Mouse (Mus musculus): ENCODE data around the gene Utrn. TPM values are rescaled to one million over a fixed set of nuclear protein-coding genes. Genes with fewer than 3 reads are reported as not detected.
A peak's percentile ranks its signal among the peaks of the same experiment; 100 is the strongest.

The Utrn gene
- polyA plus RNA-seq, 1 experiment from 2014 or later = 16.0 TPM

GRCm38 (mm10) chr10:12588051-12588450 lies 281.1 kb downstream of the Utrn start:
- Histone ChIP-seq H3K9ac (replicated peaks; ENCODE audit: low read depth, low read length) (no peak overlapping the region), H3K4me1 (ENCODE audit: control insufficient read depth, insufficient read depth, low read length) (no peaks in the 10 kb centered on the region), H3K4me3 (ENCODE audit: low read depth, low read length) (no peak overlapping the region), H3K36me3 (ENCODE audit: control insufficient read depth, insufficient read depth, low read length) (no peaks in the 10 kb centered on the region), H3K9me3 (ENCODE audit: control insufficient read depth, low read length) (no peaks in the 10 kb centered on the region), H3K27ac (ENCODE audit: low read depth, low read length) (no peak overlapping the region), H3K4me2 (ENCODE audit: low read depth, low read length) (no peak overlapping the region), H3K27me3 (ENCODE audit: control insufficient read depth, insufficient read depth, low read length) (no peaks in the 10 kb centered on the region)
- no peak for ATAC-seq (ENCODE audit: low read depth)
- WGBS = 73% methylated on average over 7 of the region's 7 CpGs

DNA sequence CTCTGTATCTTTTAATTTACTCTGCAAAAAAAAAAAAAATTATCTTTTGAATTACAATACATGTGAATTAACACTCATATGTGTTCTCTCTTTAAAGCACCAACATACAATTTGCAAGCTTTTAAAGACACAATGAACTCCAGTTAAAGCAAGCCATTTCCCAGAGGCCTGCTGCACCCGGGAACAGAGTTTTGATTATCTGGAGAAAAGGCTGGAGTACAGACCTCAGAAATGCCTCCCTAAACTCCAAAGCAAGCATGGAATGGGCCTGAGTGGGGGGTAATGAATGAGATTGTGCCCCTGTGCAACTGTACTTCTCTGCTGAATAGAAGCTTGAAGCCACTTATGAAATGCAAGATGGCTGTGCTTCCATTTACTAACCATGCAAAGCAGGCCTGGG lies 281.8 kb downstream of the Utrn start:
- Histone ChIP-seq H3K9me3 (ENCODE audit: control insufficient read depth, low read length) (no peaks in the 10 kb centered on the region), H3K9ac (replicated peaks; ENCODE audit: low read depth, low read length) (no peak overlapping the region), H3K4me3 (ENCODE audit: low read depth, low read length) (no peak overlapping the region), H3K27me3 (ENCODE audit: control insufficient read depth, insufficient read depth, low read length) (no peaks in the 10 kb centered on the region), H3K4me1 (ENCODE audit: control insufficient read depth, insufficient read depth, low read length) (no peaks in the 10 kb centered on the region), H3K27ac (ENCODE audit: low read depth, low read length) (no peak overlapping the region), H3K4me2 (ENCODE audit: low read depth, low read length) (no peak overlapping the region), H3K36me3 (ENCODE audit: control insufficient read depth, insufficient read depth, low read length) (no peaks in the 10 kb centered on the region)
- 33% methylated on average over 1 of the region's 1 CpGs for WGBS
- no peak for ATAC-seq (ENCODE audit: low read depth)

DNA sequence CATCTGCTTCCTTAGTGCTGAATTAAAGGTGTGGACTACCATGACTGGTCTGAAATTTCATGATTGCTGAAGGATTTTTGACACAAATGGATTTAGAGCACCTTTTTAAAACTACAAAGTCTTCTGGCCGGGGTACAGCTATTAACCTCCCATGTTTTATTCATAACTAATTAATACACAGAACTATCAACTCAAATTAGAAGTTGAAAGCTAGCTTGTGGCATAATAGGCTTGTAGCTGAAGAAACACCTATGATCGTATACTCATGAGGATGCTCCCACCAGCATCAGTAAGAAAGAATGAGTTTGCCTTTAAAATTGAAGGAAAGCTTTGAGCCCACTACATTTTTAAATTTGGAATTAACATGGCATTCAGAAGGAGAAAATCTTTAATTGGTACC lies 282.3 kb downstream of the Utrn start:
- H3K27me3 ChIP-seq (ENCODE audit: control insufficient read depth, insufficient read depth, low read length) = no peaks in the 10 kb centered on the region
- no peaks in the 10 kb centered on the region for H3K36me3 ChIP-seq (ENCODE audit: control insufficient read depth, insufficient read depth, low read length)
- no peaks in the 10 kb centered on the region for H3K4me1 ChIP-seq (ENCODE audit: control insufficient read depth, insufficient read depth, low read length)
- WGBS = 71% methylated on average over 2 of the region's 2 CpGs
- H3K4me2 ChIP-seq (ENCODE audit: low read depth, low read length) = no peak overlapping the region
- ATAC-seq (ENCODE audit: low read depth) = no peak
- H3K9me3 ChIP-seq (ENCODE audit: control insufficient read depth, low read length) = no peaks in the 10 kb centered on the region
- H3K9ac ChIP-seq (replicated peaks; ENCODE audit: low read depth, low read length) = no peak overlapping the region
- no peak overlapping the region for H3K27ac ChIP-seq (ENCODE audit: low read depth, low read length)
- no peak overlapping the region for H3K4me3 ChIP-seq (ENCODE audit: low read depth, low read length)

- no peaks in the 10 kb centered on the region for H3K27me3 ChIP-seq (ENCODE audit: control insufficient read depth, insufficient read depth, low read length)
- 92% methylated on average over 1 of the region's 1 CpGs for WGBS
- H3K4me1 ChIP-seq (ENCODE audit: control insufficient read depth, insufficient read depth, low read length) = no peaks in the 10 kb centered on the region
- no peaks in the 10 kb centered on the region for H3K9me3 ChIP-seq (ENCODE audit: control insufficient read depth, low read length)
- no peak overlapping the region for H3K4me2 ChIP-seq (ENCODE audit: low read depth, low read length)
- no peak for ATAC-seq (ENCODE audit: low read depth)
- H3K27ac ChIP-seq (ENCODE audit: low read depth, low read length) = no peak overlapping the region
- no peak overlapping the region for H3K4me3 ChIP-seq (ENCODE audit: low read depth, low read length)
- no peaks in the 10 kb centered on the region for H3K36me3 ChIP-seq (ENCODE audit: control insufficient read depth, insufficient read depth, low read length)
- H3K9ac ChIP-seq (replicated peaks; ENCODE audit: low read depth, low read length) = no peak overlapping the region
Measured at GRCm38 (mm10) chr10:12586200-12586599, 283.0 kb downstream of the Utrn start.

DNA sequence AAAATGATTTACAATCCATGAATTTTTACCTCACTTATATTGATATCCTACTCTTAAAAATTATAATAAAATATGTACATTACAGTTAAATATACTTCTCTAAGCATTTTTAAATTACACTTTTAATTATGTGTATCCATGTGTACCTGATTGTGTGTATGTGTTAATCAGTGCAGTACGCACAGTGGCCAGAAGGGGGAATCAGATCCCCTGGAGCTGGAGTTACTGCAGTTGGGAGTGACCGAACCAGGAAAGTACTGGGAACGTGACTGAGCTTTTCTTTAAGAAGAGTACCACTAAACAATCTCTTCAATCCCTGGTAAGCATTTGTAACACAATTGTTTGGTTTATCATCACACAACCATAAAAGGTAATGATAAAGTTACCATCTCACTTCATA lies 285.7 kb downstream of the Utrn start:
- no peak for ATAC-seq (ENCODE audit: low read depth)
- Histone ChIP-seq H3K9ac (replicated peaks; ENCODE audit: low read depth, low read length) (no peak overlapping the region), H3K36me3 (ENCODE audit: control insufficient read depth, insufficient read depth, low read length) (no peaks in the 10 kb centered on the region), H3K4me1 (ENCODE audit: control insufficient read depth, insufficient read depth, low read length) (no peaks in the 10 kb centered on the region), H3K4me3 (ENCODE audit: low read depth, low read length) (no peak overlapping the region), H3K4me2 (ENCODE audit: low read depth, low read length) (no peak overlapping the region), H3K27me3 (ENCODE audit: control insufficient read depth, insufficient read depth, low read length) (no peaks in the 10 kb centered on the region), H3K9me3 (ENCODE audit: control insufficient read depth, low read length) (no peaks in the 10 kb centered on the region), H3K27ac (ENCODE audit: low read depth, low read length) (no peak overlapping the region)
- WGBS = 97% methylated on average over 3 of the region's 3 CpGs

DNA sequence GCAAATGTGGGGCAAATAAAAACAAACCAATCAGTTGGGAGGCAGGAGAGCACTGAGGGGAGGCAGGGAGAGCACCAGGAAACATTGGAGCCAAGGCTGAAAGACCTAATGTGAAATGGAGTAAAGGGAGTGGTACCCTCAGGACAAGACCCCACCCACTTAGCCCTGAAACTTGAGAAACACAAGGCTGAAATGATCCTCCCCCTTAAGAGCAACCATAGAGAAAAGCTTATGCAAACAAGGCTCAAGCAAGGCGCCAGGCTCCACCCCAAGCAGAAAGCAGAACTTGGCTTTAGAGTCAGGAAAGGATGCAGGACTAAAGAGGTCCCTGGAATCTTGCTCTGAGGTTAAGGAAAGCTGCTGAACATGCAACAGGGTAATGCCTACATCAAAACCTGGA lies 290.1 kb downstream of the Utrn start:
- no peak overlapping the region for H3K4me3 ChIP-seq (ENCODE audit: low read depth, low read length)
- ATAC-seq (ENCODE audit: low read depth) = no peak
- no peaks in the 10 kb centered on the region for H3K9me3 ChIP-seq (ENCODE audit: control insufficient read depth, low read length)
- H3K27ac ChIP-seq (ENCODE audit: low read depth, low read length) = no peak overlapping the region
- no peak overlapping the region for H3K9ac ChIP-seq (replicated peaks; ENCODE audit: low read depth, low read length)
- WGBS = 14% methylated on average over 1 of the region's 1 CpGs
- 0 out of 2 replicates have a peak, but pooled peaks cover 2% of the 10 kb centered on the region for H3K4me1 ChIP-seq (ENCODE audit: control insufficient read depth, insufficient read depth, low read length)
- no peaks in the 10 kb centered on the region for H3K27me3 ChIP-seq (ENCODE audit: control insufficient read depth, insufficient read depth, low read length)
- no peaks in the 10 kb centered on the region for H3K36me3 ChIP-seq (ENCODE audit: control insufficient read depth, insufficient read depth, low read length)
- no peak overlapping the region for H3K4me2 ChIP-seq (ENCODE audit: low read depth, low read length)

DNA sequence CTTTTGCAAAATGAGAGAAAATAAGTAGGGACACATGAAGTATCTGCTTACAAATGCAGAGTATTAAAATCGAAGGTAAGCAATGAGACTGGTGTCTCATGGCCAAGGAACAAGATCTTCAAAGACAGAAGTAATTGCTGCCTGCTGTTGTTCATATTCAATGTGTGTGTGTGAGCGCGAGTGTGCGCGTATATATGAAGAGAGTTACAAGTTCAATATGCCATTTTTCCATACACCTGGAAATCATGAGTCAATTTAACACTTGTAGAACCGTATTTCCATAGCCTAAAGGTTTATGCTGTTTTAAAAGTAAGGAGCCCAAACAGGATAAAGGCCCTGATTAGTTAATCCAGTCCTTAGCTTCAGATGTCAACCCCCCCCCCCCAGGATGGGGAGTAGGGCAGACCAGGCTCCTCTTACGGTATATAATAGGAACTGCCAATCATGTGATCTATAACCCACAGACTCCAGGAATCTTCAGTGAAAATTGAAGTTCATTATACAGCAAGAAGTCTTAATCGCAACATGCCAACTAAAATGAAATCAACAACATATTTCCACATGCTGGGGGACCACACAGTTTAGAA lies 293.2 kb downstream of the Utrn start:
- Histone ChIP-seq H3K36me3 (ENCODE audit: control insufficient read depth, insufficient read depth, low read length) (no peaks in the 10 kb centered on the region), H3K27me3 (ENCODE audit: control insufficient read depth, insufficient read depth, low read length) (no peaks in the 10 kb centered on the region), H3K9me3 (ENCODE audit: control insufficient read depth, low read length) (no peaks in the 10 kb centered on the region), H3K4me2 (ENCODE audit: low read depth, low read length) (no peak overlapping the region), H3K4me3 (ENCODE audit: low read depth, low read length) (no peak overlapping the region), H3K27ac (ENCODE audit: low read depth, low read length) (no peak overlapping the region), H3K4me1 (ENCODE audit: control insufficient read depth, insufficient read depth, low read length) (0 out of 2 replicates have a peak, but pooled peaks cover 7% of the 10 kb centered on the region), H3K9ac (replicated peaks; ENCODE audit: low read depth, low read length) (no peak overlapping the region)
- 84% methylated on average over 8 of the region's 8 CpGs for WGBS
- no peak for ATAC-seq (ENCODE audit: low read depth)

GRCm38 (mm10) chr10:12574760-12575159 lies 294.4 kb downstream of the Utrn start:
- Histone ChIP-seq H3K9ac (replicated peaks; ENCODE audit: low read depth, low read length) (no peak overlapping the region), H3K9me3 (ENCODE audit: control insufficient read depth, low read length) (no peaks in the 10 kb centered on the region), H3K27me3 (ENCODE audit: control insufficient read depth, insufficient read depth, low read length) (no peaks in the 10 kb centered on the region), H3K4me2 (ENCODE audit: low read depth, low read length) (peak overlapping the region; percentile 30; the same call in 1 of the 2 replicates), H3K36me3 (ENCODE audit: control insufficient read depth, insufficient read depth, low read length) (no peaks in the 10 kb centered on the region), H3K4me1 (ENCODE audit: control insufficient read depth, insufficient read depth, low read length) (0 out of 2 replicates have a peak, but pooled peaks cover 7% of the 10 kb centered on the region), H3K27ac (ENCODE audit: low read depth, low read length) (no peak overlapping the region), H3K4me3 (ENCODE audit: low read depth, low read length) (no peak overlapping the region)
- peak; percentile 55; the same call in 1 of the 2 replicates for ATAC-seq (ENCODE audit: low read depth)
- 30% methylated on average over 10 of the region's 10 CpGs for WGBS

DNA sequence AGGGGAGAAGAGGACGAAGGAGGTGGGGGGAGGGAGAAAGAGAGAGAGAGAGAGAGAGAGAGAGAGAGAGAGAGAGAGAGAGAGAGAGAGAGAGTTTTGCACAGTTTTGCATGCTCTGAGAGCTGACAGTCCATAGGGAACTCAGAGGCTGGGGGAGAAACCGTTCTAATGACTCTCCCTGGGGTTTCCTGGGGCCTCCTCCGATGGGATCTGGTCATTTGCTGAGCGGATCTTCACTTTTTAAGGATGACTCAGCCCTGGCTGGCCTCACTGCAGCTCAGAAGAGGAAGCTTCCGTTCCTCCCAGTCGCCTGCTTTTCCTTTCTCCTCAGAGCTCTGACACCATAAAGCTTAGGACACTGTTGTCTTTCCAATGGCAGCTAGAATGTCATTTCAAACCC lies 295.6 kb downstream of the Utrn start:
- no peak overlapping the region for H3K27ac ChIP-seq (ENCODE audit: low read depth, low read length)
- H3K9ac ChIP-seq (replicated peaks; ENCODE audit: low read depth, low read length) = no peak overlapping the region
- 0 out of 2 replicates have a peak, but pooled peaks cover 7% of the 10 kb centered on the region for H3K4me1 ChIP-seq (ENCODE audit: control insufficient read depth, insufficient read depth, low read length)
- no peaks in the 10 kb centered on the region for H3K9me3 ChIP-seq (ENCODE audit: control insufficient read depth, low read length)
- no peaks in the 10 kb centered on the region for H3K36me3 ChIP-seq (ENCODE audit: control insufficient read depth, insufficient read depth, low read length)
- H3K4me3 ChIP-seq (ENCODE audit: low read depth, low read length) = no peak overlapping the region
- H3K4me2 ChIP-seq (ENCODE audit: low read depth, low read length) = no peak overlapping the region
- no peak for ATAC-seq (ENCODE audit: low read depth)
- WGBS = 6% methylated on average over 5 of the region's 6 CpGs
- H3K27me3 ChIP-seq (ENCODE audit: control insufficient read depth, insufficient read depth, low read length) = no peaks in the 10 kb centered on the region
